Mouse (Mus musculus) ES-E14 (cell line): ENCODE measurements around the gene Tmed1.
"Not testable (repeated sequence)": the region's sequence is repeated elsewhere in the genome, so short reads cannot be mapped to it uniquely, and the experiment has no call there.

Source experiments
- CHD2 ChIP-seq: IDR thresholded peaks from 2 replicates; pipeline ENCODE4 v1.6.1; 2014; ENCODE audit warnings: mild to moderate bottlenecking, low read depth, low read length, inconsistent platforms
- MAFK ChIP-seq: IDR thresholded peaks from 2 replicates; pipeline ENCODE4 v1.6.1; 2014; ENCODE audit warnings: mild to moderate bottlenecking, low read depth, low read length, inconsistent platforms; ENCODE audit not compliant: insufficient read depth
- ZC3H11A ChIP-seq: IDR thresholded peaks from 2 replicates; pipeline ENCODE4 v1.6.1; 2012; ENCODE audit warnings: low read depth, mild to moderate bottlenecking, inconsistent platforms, low read length, borderline replicate concordance
- ZNF384 ChIP-seq: IDR thresholded peaks from 2 replicates; pipeline ENCODE4 v1.6.1; 2012; ENCODE audit warnings: low read depth, low read length, inconsistent platforms

DNA sequence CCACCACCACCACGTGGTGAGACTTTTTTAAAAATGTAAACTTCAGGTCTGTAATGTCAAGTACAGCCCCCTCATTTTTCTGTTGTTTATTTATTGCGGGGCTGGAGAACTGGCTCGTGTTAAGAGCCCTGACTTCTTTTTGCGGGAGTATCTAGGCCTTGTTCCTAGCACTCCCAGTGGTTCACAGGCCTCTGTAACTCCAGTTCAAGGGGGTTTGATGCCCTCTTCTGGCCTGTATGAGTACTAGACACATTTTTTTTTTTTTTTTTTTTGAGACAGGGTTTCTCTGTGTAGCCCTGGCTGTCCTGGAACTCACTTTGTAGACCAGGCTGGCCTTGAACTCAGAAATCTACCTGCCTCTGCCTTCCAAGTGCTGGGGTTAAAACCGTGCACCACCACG lies 8.6 kb upstream of the Tmed1 start:
- TF ChIP-seq ZNF384 = peak; percentile 94
- TF ChIP-seq ZC3H11A, CHD2, MAFK: not testable (repeated sequence)
